ENCODE assay signal across 8 mouse cellular contexts in genomic region chr5:140419442-140420080, GRCm38 (mm10). TPM values are rescaled to one million over a fixed set of nuclear protein-coding genes. Genes with fewer than 3 reads are reported as not detected.
DNase-seq lines count a peak whose midpoint lies in the region; ATAC-seq and TF ChIP-seq lines count a peak whose summit lies in the region.

No protein-coding gene starts in this region.

- no peaks in the 10 kb centered on the region for H3K27me3 ChIP-seq in heart, adult 2 months (ENCODE audit: control insufficient read depth, insufficient read depth, low read length)
- H3K27me3 ChIP-seq in forebrain, embryonic 14.5 days (replicated peaks; ENCODE audit: control insufficient read depth, insufficient read depth, low read length): no peaks in the 10 kb centered on the region
- H3K27me3 ChIP-seq in liver, embryonic 13.5 days: no peaks in the 10 kb centered on the region

- no peak for TF ChIP-seq CTCF in heart, adult 2 months (IDR thresholded peaks at IDR 0.05)
- TF ChIP-seq CTCF in olfactory bulb, adult 2 months (IDR thresholded peaks at IDR 0.05; ENCODE audit: insufficient read depth, low read depth, low read length): no peak

- peak overlapping the region; percentile 93 for H3K4me3 ChIP-seq in heart, adult 2 months
- peak overlapping the region; percentile 99 for H3K4me3 ChIP-seq in forebrain, embryonic 14.5 days (ENCODE audit: low read depth, low read length)
- peak overlapping the region; percentile 79 for H3K4me3 ChIP-seq in liver, embryonic 13.5 days (replicated peaks)
- peak overlapping the region; percentile 99 for H3K4me3 ChIP-seq in olfactory bulb, adult 2 months (ENCODE audit: insufficient read depth, low read depth, low read length)

- H3K9me3 ChIP-seq in forebrain, embryonic 14.5 days (replicated peaks; ENCODE audit: control insufficient read depth, low read length): no peaks in the 10 kb centered on the region
- no peaks in the 10 kb centered on the region for H3K9me3 ChIP-seq in liver, embryonic 13.5 days (replicated peaks)

- no peaks in the 10 kb centered on the region for H3K36me3 ChIP-seq in heart, adult 2 months (ENCODE audit: control insufficient read depth, insufficient read depth, low read length)
- 0 out of 2 replicates have a peak, but pooled peaks cover 4% of the 10 kb centered on the region for H3K36me3 ChIP-seq in forebrain, embryonic 14.5 days (ENCODE audit: control insufficient read depth, insufficient read depth, low read length)
- H3K36me3 ChIP-seq in liver, embryonic 13.5 days: peaks cover 27% of the 10 kb centered on the region

- intact Hi-C loops in heart, adult 2 months (cut with DNase I): loop anchor here (2.0 kb wide), 1 partner anchor 31 kb away; the partner anchor contains the start of gene Snx8
- intact Hi-C loops in heart, postnatal 14 days (cut with DNase I): loop anchor here (5.0 to 10.0 kb wide), 3 partner anchors 88 to 585 kb away; partner anchors contain the start of gene Chst12

- no peak for TF ChIP-seq EP300 in heart, adult 2 months (IDR thresholded peaks at IDR 0.05; ENCODE audit: insufficient read depth, low read depth, low read length)

- peaks cover 10% of the 10 kb centered on the region for H3K79me2 ChIP-seq in heart, adult 2 months (replicated peaks; ENCODE audit: control insufficient read depth, insufficient read depth, low read length)

- WGBS in heart, adult 2 months: under 1% methylated on average over 61 of the region's 62 CpGs
- WGBS in forebrain, embryonic 14.5 days: under 1% methylated on average over 57 of the region's 62 CpGs
- WGBS in liver, embryonic 13.5 days (ENCODE audit: insufficient replicate concordance): under 1% methylated on average over 62 of the region's 62 CpGs
- WGBS in olfactory bulb, adult 2 months: under 1% methylated on average over 61 of the region's 62 CpGs

- peaks cover 6% of the 10 kb centered on the region for H3K4me1 ChIP-seq in heart, adult 2 months (ENCODE audit: control insufficient read depth, insufficient read depth, low read length)
- peaks cover 14% of the 10 kb centered on the region for H3K4me1 ChIP-seq in forebrain, embryonic 14.5 days (ENCODE audit: control insufficient read depth, insufficient read depth, low read length)
- H3K4me1 ChIP-seq in liver, embryonic 13.5 days (replicated peaks): peaks cover 39% of the 10 kb centered on the region
- H3K4me1 ChIP-seq in olfactory bulb, adult 2 months (ENCODE audit: control insufficient read depth, insufficient read depth, low read length): peaks cover 14% of the 10 kb centered on the region

- H3K27ac ChIP-seq in heart, adult 2 months: peak overlapping the region; percentile 99
- peak overlapping the region; percentile 92 for H3K27ac ChIP-seq in forebrain, embryonic 14.5 days (ENCODE audit: low read depth, low read length)
- peak overlapping the region; percentile 85 for H3K27ac ChIP-seq in liver, embryonic 13.5 days
- peak overlapping the region; percentile 97; the same call in 1 of the 2 replicates for H3K27ac ChIP-seq in olfactory bulb, adult 2 months (ENCODE audit: insufficient read depth, low read depth, low read length)

- TF ChIP-seq POLR2A in heart, adult 2 months (IDR thresholded peaks at IDR 0.05; ENCODE audit: insufficient read depth, low read depth, low read length): no peak
- no peak for TF ChIP-seq POLR2A in olfactory bulb, adult 2 months (IDR thresholded peaks at IDR 0.05; ENCODE audit: insufficient read depth, low read depth, low read length)

- H3K9ac ChIP-seq in heart, adult 2 months (ENCODE audit: low read depth, low read length): peak overlapping the region; percentile 96
- H3K9ac ChIP-seq in forebrain, embryonic 14.5 days (ENCODE audit: low read length): peak overlapping the region; percentile 94
- peak overlapping the region; percentile 95 for H3K9ac ChIP-seq in liver, embryonic 13.5 days

- no peak for DNase-seq in heart, adult 2 months
- DNase-seq in heart, postnatal 14 days: no peak
- DNase-seq in spleen, postnatal 14 days (ENCODE audit: low spot score in 2 of 2): peak; percentile 31 to 46
- DNase-seq in spleen, adult 12 weeks (ENCODE audit: low spot score): no peak
- DNase-seq in forebrain, embryonic 14.5 days (ENCODE audit: low spot score): peak; percentile 3
- peak; percentile 50 for DNase-seq in liver, embryonic 13.5 days
- DNase-seq in T-cell, adult 2 months (ENCODE audit: low spot score): no peak

- peak overlapping the region; percentile 62 for H3K4me2 ChIP-seq in forebrain, embryonic 14.5 days (ENCODE audit: low read length)
- peak overlapping the region; percentile 93 for H3K4me2 ChIP-seq in liver, embryonic 13.5 days

- peak; percentile 35; the same call in 1 of the 2 replicates for ATAC-seq in forebrain, embryonic 14.5 days
- peak; percentile 76 for ATAC-seq in liver, embryonic 13.5 days (ENCODE audit: low read depth)

RNA-seq across cellular contexts. Expression of gene Eif3b, which starts 0.4 kb away (rescaled TPM):
- total RNA-seq in heart, adult 2 months (2021): 10 to 100 TPM; 86.9 to 95.2 TPM
- polyA plus RNA-seq in heart, adult 2 months (2012; rRNA removed): 49.0 and 59.8 TPM in 2 replicates
- 10 to 100 TPM; 86.5 to 88.7 TPM for total RNA-seq in heart, postnatal 14 days (2021)
- polyA plus RNA-seq in forebrain, embryonic 14.5 days (2014; fragmentation: Nextera tagmentation; extraction: Ambion mirVana): 97.8 and 107 TPM in 2 replicates
- polyA plus RNA-seq in liver, embryonic 13.5 days (2015; fragmentation: Nextera tagmentation; extraction: Ambion mirVana): 101 and 120 TPM in 2 replicates
- polyA plus RNA-seq in olfactory bulb, adult 2 months (2012; ENCODE audit: insufficient read depth, insufficient read length, low replicate concordance, missing spikeins): not detected in 2 replicates

RNA-seq across cellular contexts. Expression of gene Gm4869, which starts 25.9 kb away (rescaled TPM):
- total RNA-seq in heart, adult 2 months (2021): not detected
- 0.06 TPM in 1 of 2 replicates, not detected in the other for polyA plus RNA-seq in heart, adult 2 months (2012; rRNA removed)
- not detected for total RNA-seq in heart, postnatal 14 days (2021)
- not detected in 2 replicates for polyA plus RNA-seq in forebrain, embryonic 14.5 days (2014; fragmentation: Nextera tagmentation; extraction: Ambion mirVana)
- not detected in 2 replicates for polyA plus RNA-seq in liver, embryonic 13.5 days (2015; fragmentation: Nextera tagmentation; extraction: Ambion mirVana)
- not detected in 2 replicates for polyA plus RNA-seq in olfactory bulb, adult 2 months (2012; ENCODE audit: insufficient read depth, insufficient read length, low replicate concordance, missing spikeins)

RNA-seq across cellular contexts. Expression of gene Snx8, which starts 30.5 kb away (rescaled TPM):
- 10 to 100 TPM; 12.0 to 15.8 TPM for total RNA-seq in heart, adult 2 months (2021)
- polyA plus RNA-seq in heart, adult 2 months (2012; rRNA removed): 8.9 and 10.5 TPM in 2 replicates
- total RNA-seq in heart, postnatal 14 days (2021): 10 to 100 TPM; 14.6 to 16.2 TPM
- polyA plus RNA-seq in forebrain, embryonic 14.5 days (2014; fragmentation: Nextera tagmentation; extraction: Ambion mirVana): 7.9 and 9.4 TPM in 2 replicates
- 10.5 and 10.9 TPM in 2 replicates for polyA plus RNA-seq in liver, embryonic 13.5 days (2015; fragmentation: Nextera tagmentation; extraction: Ambion mirVana)
- not detected in 2 replicates for polyA plus RNA-seq in olfactory bulb, adult 2 months (2012; ENCODE audit: insufficient read depth, insufficient read length, low replicate concordance, missing spikeins)

Comparison
In these comparisons a context has a peak if more than half of its experiments do, and no peak if none do; other contexts are left out.
1. DNase-seq: peak in spleen, postnatal 14 days (2 of 2), forebrain, embryonic 14.5 days (single experiment) and liver, embryonic 13.5 days (single experiment); none in heart, adult 2 months (0 of 2), heart, postnatal 14 days (0 of 2), spleen, adult 12 weeks (single experiment) and T-cell, adult 2 months (single experiment).
2. Peak in every context shown above with its lines, with median percentiles within 50 percentile points of each other: H3K27ac ChIP-seq, H3K4me3 ChIP-seq and H3K9ac ChIP-seq.